Mouse (Mus musculus) inflammation-experienced regulatory T-cells (primary cell): ENCODE measurements around the gene Ncs1. TPM values are rescaled to one million over a fixed set of nuclear protein-coding genes. Genes with fewer than 3 reads are reported as not detected.

Experiments used
- polyA plus RNA-seq, 2 experiments: library from polyadenylated mRNA; unstranded; fragments of 100-300 nt; shearing (Covaris generic); gene quantifications; one replicate each; pipeline ENCODE4 v1.2.1; 2017

The Ncs1 gene
- polyA plus RNA-seq = 1 to 10 TPM in 1 of 2 experiments, under 1 TPM in 1; 0.46 to 2.4 TPM

GRCm38 (mm10) chr2:31245491-31246141 is at the start of gene Ncs1:
Gene Ncs1 (plus strand): TSS chr2:31245823.

GRCm38 (mm10) chr2:31314007-31314465 is 68.4 kb downstream of the Ncs1 start, which contains the start of gene Hmcn2:
Gene Hmcn2 (plus strand): TSS chr2:31314415.

Other genes starting within 250 kb of the Ncs1 start
- 100 to 1,000 TPM; 111 to 137 TPM for gene Fnbp1, start 103.8 kb upstream of the Ncs1 start, polyA plus RNA-seq
- gene Gpr107, start 93.5 kb upstream of the Ncs1 start, polyA plus RNA-seq = 10 to 100 TPM; 49.4 to 53.1 TPM
- gene Hmcn2, start 68.6 kb downstream of the Ncs1 start, polyA plus RNA-seq = 1 to 10 TPM in 1 of 2 experiments, under 1 TPM in 1; 0.61 to 1.1 TPM
- gene Ass1, start 224.4 kb downstream of the Ncs1 start, polyA plus RNA-seq = 100 to 1,000 TPM; 103 to 123 TPM